Mouse (Mus musculus) liver, adult 2 months (tissue): ENCODE data around the gene Fbxl3. TPM values are rescaled to one million over a fixed set of nuclear protein-coding genes. Genes with fewer than 3 reads are reported as not detected.

Source experiments
- DNase-seq: peaks from one replicate; pipeline ENCODE4 v3.0.0-alpha.2; 2011; ENCODE audit warnings: low read depth, low spot score; ENCODE audit errors: extremely low read depth
- H3K27ac ChIP-seq: fragments of 200-500 bp; replicated peaks from 2 replicates; pipeline ENCODE4 v1.5.1; 2012; ENCODE audit warnings: low read depth, mild to moderate bottlenecking, control low read depth, inconsistent platforms, low read length; ENCODE audit not compliant: insufficient read depth
- H3K27me3 ChIP-seq: fragments of 200-500 bp; 2 replicates; pipeline ENCODE4 v1.6.1; 2012; ENCODE audit warnings: mild to moderate bottlenecking, moderate library complexity, low read length, inconsistent platforms; ENCODE audit not compliant: control insufficient read depth, insufficient read depth
- H3K36me3 ChIP-seq: fragments of 200-500 bp; 2 replicates; pipeline ENCODE4 v1.6.1; 2012; ENCODE audit warnings: low read length, inconsistent platforms; ENCODE audit not compliant: control insufficient read depth, insufficient read depth
- H3K4me1 ChIP-seq: fragments of 200-500 bp; 2 replicates; pipeline ENCODE4 v1.6.1; 2011; ENCODE audit warnings: low read length; ENCODE audit not compliant: control insufficient read depth, insufficient read depth
- H3K4me3 ChIP-seq: fragments of 200-500 bp; 2 replicates; pipeline ENCODE4 v1.5.1; 2011; ENCODE audit warnings: low read depth, mild to moderate bottlenecking, control low read depth, low read length, moderate library complexity; ENCODE audit not compliant: insufficient read depth
- H3K79me2 ChIP-seq: fragments of 200-500 bp; 2 replicates; pipeline ENCODE4 v1.6.1; 2012; ENCODE audit warnings: inconsistent platforms, mild to moderate bottlenecking, low read length, moderate library complexity; ENCODE audit not compliant: control insufficient read depth, insufficient read depth
- H3K9ac ChIP-seq: fragments of 200-500 bp; 2 replicates; pipeline ENCODE4 v1.6.1; 2012; ENCODE audit warnings: low read depth, mild to moderate bottlenecking, control low read depth, inconsistent platforms, low read length
- CTCF ChIP-seq: fragments of 200-500 bp; IDR thresholded peaks from 2 replicates; pipeline ENCODE4 v1.5.1; 2011; ENCODE audit warnings: low read depth, low read length, control low read depth
- POLR2A ChIP-seq: fragments of 200-500 bp; IDR thresholded peaks from 2 replicates; pipeline ENCODE4 v1.6.1; 2011; ENCODE audit warnings: low read length, control low read depth; ENCODE audit not compliant: insufficient read depth; ENCODE audit errors: extremely low read depth
- WGBS: fragments of 180-500 bp; shearing (Covaris S2); methylation state at CpG from one replicate; pipeline ENCODE4 v1.1.7; 2018; 5-methylcytosine and 5-hydroxymethylcytosine counted together
- polyA plus RNA-seq: library from polyadenylated mRNA; depleted of rRNA; stranded (reverse); fragments of >200 nt; gene quantifications from 2 replicates; pipeline ENCODE4 v1.2.3, GENCODE M21; 2012
- total RNA-seq: library from RNA; depleted of rRNA; stranded (reverse); fragments of >200 nt; gene quantifications from 2 replicates; pipeline ENCODE4 v1.2.3, GENCODE M21; 2014

Gene Fbxl3
- total and polyA plus RNA-seq, 2 experiments, result 25.6 to 51.0 TPM

DNA sequence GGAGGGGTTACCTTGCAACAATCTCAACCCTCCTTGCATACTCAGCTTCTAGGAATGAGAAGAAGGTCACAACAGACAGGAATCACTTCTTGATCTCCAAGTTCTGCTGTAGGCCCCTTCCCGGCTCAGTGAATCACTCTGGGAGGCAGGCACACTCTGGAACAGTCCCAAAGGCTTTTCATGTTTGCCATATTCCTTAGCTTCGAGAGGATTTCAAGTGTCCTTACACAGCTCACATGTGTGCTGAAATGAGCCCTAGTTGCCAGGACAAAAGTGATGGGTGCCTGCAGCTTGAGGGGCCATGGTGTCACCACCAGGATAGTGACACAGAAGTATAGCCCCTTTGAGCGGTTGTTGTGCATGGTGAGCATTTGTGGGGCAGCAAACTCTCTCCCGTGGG, 26.6 kb downstream of the Fbxl3 start:
- H3K79me2 ChIP-seq, result peaks cover 2% of the 10 kb centered on the region; the same call in 1 of the 2 replicates
- H3K27me3 ChIP-seq, result no peaks in the 10 kb centered on the region
- peaks cover 21% of the 10 kb centered on the region for H3K36me3 ChIP-seq
- no peak overlapping the region for H3K4me3 ChIP-seq
- DNase-seq, result no peak
- H3K27ac ChIP-seq, result no peak overlapping the region
- WGBS, result 95% methylated on average over 4 of the region's 4 CpGs
- TF ChIP-seq CTCF (no peak), POLR2A (no peak)
- H3K4me1 ChIP-seq, result peaks cover 12% of the 10 kb centered on the region
- H3K9ac ChIP-seq, result no peak overlapping the region

DNA sequence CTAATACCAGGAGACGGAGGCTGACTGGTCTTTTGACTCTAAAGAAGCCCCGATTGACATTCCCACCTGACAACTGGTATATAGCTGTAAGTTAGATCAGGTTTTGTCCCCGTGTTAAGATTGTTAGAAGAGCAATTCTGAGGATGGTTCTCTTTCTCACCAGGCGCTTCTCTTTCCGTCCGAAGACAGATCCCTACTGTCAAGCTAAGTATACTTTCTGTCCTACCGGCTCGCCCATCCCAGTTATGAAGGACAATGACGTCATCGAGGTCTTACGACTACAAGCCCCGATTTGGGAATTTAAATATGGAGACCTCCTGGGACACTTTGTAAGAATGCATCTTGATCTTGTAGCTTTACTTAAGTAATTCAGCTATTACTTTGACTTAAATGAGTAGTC, 27.9 kb downstream of the Fbxl3 start:
- no peaks in the 10 kb centered on the region for H3K27me3 ChIP-seq
- H3K9ac ChIP-seq, result no peak overlapping the region
- DNase-seq, result no peak
- 93% methylated on average over 12 of the region's 12 CpGs for WGBS
- peaks cover 21% of the 10 kb centered on the region for H3K36me3 ChIP-seq
- no peak for TF ChIP-seq POLR2A
- TF ChIP-seq CTCF, result no peak
- H3K4me3 ChIP-seq, result no peak overlapping the region
- H3K4me1 ChIP-seq, result peaks cover 7% of the 10 kb centered on the region
- peaks cover 2% of the 10 kb centered on the region; the same call in 1 of the 2 replicates for H3K79me2 ChIP-seq
- H3K27ac ChIP-seq, result no peak overlapping the region

DNA sequence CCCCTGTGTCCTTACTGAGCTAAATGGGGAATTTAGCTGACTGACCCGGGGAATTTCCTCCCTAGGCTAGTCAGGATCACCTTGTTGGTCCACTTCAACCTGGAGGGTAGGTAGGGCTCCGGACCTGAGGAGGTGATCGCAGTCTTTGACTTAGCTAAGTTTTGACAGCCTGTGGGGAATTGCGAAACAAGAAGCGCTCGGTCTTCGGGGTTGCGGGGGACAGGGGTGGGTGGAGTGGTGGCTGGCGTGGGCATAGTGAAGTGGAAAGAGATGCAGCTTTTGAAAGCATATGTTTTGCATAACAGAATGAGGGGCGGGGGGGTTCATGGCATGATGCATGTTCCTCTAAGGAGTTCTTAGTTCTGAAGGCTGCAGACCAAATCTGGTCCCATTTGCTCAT, 28.6 kb downstream of the Fbxl3 start:
- Histone ChIP-seq H3K27me3 (no peaks in the 10 kb centered on the region), H3K9ac (peak overlapping the region; percentile 83), H3K4me1 (peaks cover 7% of the 10 kb centered on the region), H3K79me2 (peaks cover 2% of the 10 kb centered on the region; the same call in 1 of the 2 replicates), H3K36me3 (peaks cover 17% of the 10 kb centered on the region), H3K4me3 (peak overlapping the region; percentile 68), H3K27ac (peak overlapping the region; percentile 84)
- DNase-seq, result no peak
- 1% methylated on average over 10 of the region's 10 CpGs for WGBS
- TF ChIP-seq POLR2A, result no peak
- no peak for TF ChIP-seq CTCF

DNA sequence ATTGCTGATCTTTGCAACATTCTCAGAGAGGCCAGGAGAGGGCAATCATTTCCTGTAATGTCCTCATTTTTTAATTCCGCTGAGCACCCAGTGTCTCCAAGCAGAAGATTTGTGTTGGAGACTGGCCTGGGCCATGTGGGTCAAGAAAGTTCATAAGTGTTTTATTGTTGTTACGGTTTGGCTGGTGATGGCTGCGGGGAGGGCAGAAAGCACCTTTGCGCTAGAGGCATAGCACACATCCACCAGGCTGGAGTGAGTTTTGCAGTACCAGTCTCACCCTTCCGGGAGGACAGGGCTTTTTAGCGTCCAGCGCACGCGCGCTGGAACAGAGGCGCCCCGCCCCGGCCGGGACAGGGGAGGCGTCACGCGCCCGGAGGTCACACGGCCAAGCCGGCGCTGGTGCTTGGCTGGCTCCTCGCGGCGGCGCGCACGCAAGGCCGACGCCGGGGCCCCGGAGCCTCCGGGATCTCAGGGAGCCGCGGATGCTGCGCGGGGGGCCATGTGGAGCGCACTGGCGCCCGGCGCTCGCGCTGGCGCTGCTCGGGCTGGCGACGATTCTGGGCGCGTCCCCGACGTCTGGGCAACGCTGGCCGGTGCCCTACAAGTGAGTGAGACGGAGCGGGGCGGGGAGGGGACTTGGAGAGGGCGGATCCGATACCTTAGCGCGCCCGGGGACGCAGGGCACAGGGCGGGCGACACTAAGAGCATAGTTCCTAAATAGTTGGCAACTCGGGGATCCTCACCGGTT, 29.3 kb downstream of the Fbxl3 start, which contains the start of gene Cln5:
TSS of gene Cln5 (plus strand) at position 353 of the 748 bp plus-strand sequence.
- H3K9ac ChIP-seq, result peak within 1 kb of the TSS; percentile 83
- no peaks in the 10 kb centered on the region for H3K27me3 ChIP-seq
- under 1% methylated on average over 65 of the region's 65 CpGs for WGBS
- H3K4me1 ChIP-seq, result peaks cover 7% of the 10 kb centered on the region
- H3K27ac ChIP-seq, result peak within 1 kb of the TSS; percentile 84
- peak; percentile 76 for TF ChIP-seq POLR2A
- TF ChIP-seq CTCF, result peak; percentile 37
- peaks cover 12% of the 10 kb centered on the region for H3K36me3 ChIP-seq
- DNase-seq, result peak; percentile 84
- H3K79me2 ChIP-seq, result peaks cover 2% of the 10 kb centered on the region; the same call in 1 of the 2 replicates
- H3K4me3 ChIP-seq, result peak within 1 kb of the TSS; percentile 68

DNA sequence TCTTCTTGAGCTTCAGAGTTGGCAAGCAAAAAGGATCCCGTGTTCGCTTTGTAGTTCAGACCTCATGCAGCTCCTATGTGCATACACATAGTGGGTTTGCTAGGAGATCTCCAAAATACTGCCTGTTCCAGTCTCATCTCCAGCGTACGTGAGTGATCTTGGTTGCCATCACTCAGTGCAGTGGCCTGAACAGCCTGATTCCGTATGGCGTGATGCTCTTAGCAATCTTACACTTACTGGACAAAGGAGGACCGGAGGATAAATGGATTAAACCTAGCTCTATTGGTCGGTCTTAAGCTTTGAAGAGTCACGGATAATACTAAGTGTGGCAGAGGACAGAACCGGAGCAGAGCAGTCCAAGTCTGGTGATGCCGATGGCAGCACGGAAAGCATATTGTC, 29.9 kb downstream of the Fbxl3 start:
- Histone ChIP-seq H3K4me3 (peak overlapping the region; percentile 38), H3K9ac (peak overlapping the region; percentile 63), H3K27ac (peak overlapping the region; percentile 78), H3K36me3 (peaks cover 8% of the 10 kb centered on the region), H3K4me1 (peaks cover 7% of the 10 kb centered on the region), H3K79me2 (peaks cover 2% of the 10 kb centered on the region; the same call in 1 of the 2 replicates), H3K27me3 (no peaks in the 10 kb centered on the region)
- no peak for TF ChIP-seq POLR2A
- no peak for TF ChIP-seq CTCF
- 13% methylated on average over 12 of the region's 12 CpGs for WGBS
- DNase-seq, result no peak
